Mouse (Mus musculus) midbrain, embryonic 16.5 days (tissue): Measurements from ENCODE around the gene Mkrn2os. TPM values are rescaled to one million over a fixed set of nuclear protein-coding genes. Genes with fewer than 3 reads are reported as not detected.

Experiments
- ATAC-seq: fragments of 200-750 bp; cut with Nextera tagmentation; 2 replicates; pipeline ENCODE4 v1.8.0; 2017; ENCODE audit warnings: moderate TSS enrichment
- H3K27ac ChIP-seq: fragments of 300-500 bp; sonication (generic); 2 replicates; pipeline ENCODE4 v1.5.1; 2014; ENCODE audit warnings: mild to moderate bottlenecking, low read length, mixed read lengths
- H3K27me3 ChIP-seq: fragments of 300-500 bp; sonication (generic); 2 replicates; pipeline ENCODE4 v1.6.1; 2014; ENCODE audit warnings: low read depth, low read length, mixed read lengths; ENCODE audit not compliant: control insufficient read depth, insufficient read depth
- H3K36me3 ChIP-seq: fragments of 300-500 bp; sonication (generic); 2 replicates; pipeline ENCODE4 v1.6.1; 2014; ENCODE audit warnings: mild to moderate bottlenecking, low read length, moderate library complexity, mixed read lengths; ENCODE audit not compliant: control insufficient read depth, insufficient read depth
- H3K4me1 ChIP-seq: fragments of 300-500 bp; sonication (generic); 2 replicates; pipeline ENCODE4 v1.6.1; 2014; ENCODE audit warnings: mild to moderate bottlenecking, low read length, mixed read lengths; ENCODE audit not compliant: control insufficient read depth, insufficient read depth
- H3K4me2 ChIP-seq: fragments of 300-500 bp; sonication (generic); 2 replicates; pipeline ENCODE4 v1.6.1; 2014; ENCODE audit warnings: mild to moderate bottlenecking, low read length, mixed read lengths
- H3K4me3 ChIP-seq: fragments of 300-500 bp; sonication (generic); 2 replicates; pipeline ENCODE4 v1.5.1; 2014; ENCODE audit warnings: low read depth, mild to moderate bottlenecking, low read length, moderate library complexity, mixed read lengths
- H3K9ac ChIP-seq: fragments of 300-500 bp; sonication (generic); 2 replicates; pipeline ENCODE4 v1.6.1; 2014; ENCODE audit warnings: low read depth, low read length, mixed read lengths
- H3K9me3 ChIP-seq: fragments of 300-500 bp; sonication (generic); replicated peaks from 2 replicates; pipeline ENCODE4 v1.6.1; 2014; ENCODE audit warnings: mild to moderate bottlenecking, low read length, mixed read lengths; ENCODE audit not compliant: control insufficient read depth, poor library complexity, severe bottlenecking
- WGBS: fragments of 180-500 bp; shearing (Covaris S2); extraction: QIAGEN DNeasy Blood & Tissue Kit; methylation state at CpG from one replicate; pipeline ENCODE4 v1.1.7; 2014; 5-methylcytosine and 5-hydroxymethylcytosine counted together
- polyA plus RNA-seq: library from polyadenylated mRNA; unstranded; fragments of >200 nt; fragmentation: Nextera tagmentation; extraction: Ambion mirVana; gene quantifications from 2 replicates; pipeline ENCODE4 v1.2.1, GENCODE M21; 2015

Mkrn2os gene
- polyA plus RNA-seq, 1 experiment from 2014 or later: 0.46 TPM

- no peaks in the 10 kb centered on the region for H3K36me3 ChIP-seq
- H3K4me2 ChIP-seq: no peak overlapping the region
- no peak overlapping the region for H3K27ac ChIP-seq
- ATAC-seq: no peak
- 89% methylated on average over 19 of the region's 19 CpGs for WGBS
- H3K9me3 ChIP-seq: no peaks in the 10 kb centered on the region
- H3K4me3 ChIP-seq: no peak overlapping the region
- H3K27me3 ChIP-seq: no peaks in the 10 kb centered on the region
- H3K9ac ChIP-seq: no peak overlapping the region
- H3K4me1 ChIP-seq: no peaks in the 10 kb centered on the region
Observed at GRCm38 (mm10) chr6:115591692-115592359, 550 bp downstream of the Mkrn2os start.

DNA sequence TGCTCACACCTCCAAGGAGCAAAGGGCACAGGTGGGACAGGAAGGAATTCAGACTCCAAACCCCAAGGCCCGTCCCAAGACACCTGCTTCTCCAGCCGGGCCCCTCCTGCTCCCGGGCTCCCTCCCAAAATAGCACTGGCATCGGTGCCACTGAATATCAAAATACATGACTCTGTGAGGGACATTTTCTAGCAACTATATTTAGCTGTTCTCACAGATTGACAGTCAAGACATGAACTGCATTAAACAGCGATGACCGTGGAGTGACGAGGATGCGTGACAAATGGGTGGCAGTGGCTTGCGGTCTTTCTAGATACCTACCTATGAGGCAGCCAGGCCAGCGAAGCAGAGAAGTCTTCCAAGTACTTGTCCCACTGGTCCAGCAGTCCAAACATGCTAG, 6.1 kb downstream of the Mkrn2os start:
- Histone ChIP-seq H3K9me3 (no peaks in the 10 kb centered on the region), H3K4me2 (no peak overlapping the region), H3K27me3 (no peaks in the 10 kb centered on the region), H3K9ac (no peak overlapping the region), H3K36me3 (no peaks in the 10 kb centered on the region), H3K27ac (no peak overlapping the region), H3K4me1 (no peaks in the 10 kb centered on the region), H3K4me3 (no peak overlapping the region)
- ATAC-seq: no peak
- 90% methylated on average over 10 of the region's 10 CpGs for WGBS

DNA sequence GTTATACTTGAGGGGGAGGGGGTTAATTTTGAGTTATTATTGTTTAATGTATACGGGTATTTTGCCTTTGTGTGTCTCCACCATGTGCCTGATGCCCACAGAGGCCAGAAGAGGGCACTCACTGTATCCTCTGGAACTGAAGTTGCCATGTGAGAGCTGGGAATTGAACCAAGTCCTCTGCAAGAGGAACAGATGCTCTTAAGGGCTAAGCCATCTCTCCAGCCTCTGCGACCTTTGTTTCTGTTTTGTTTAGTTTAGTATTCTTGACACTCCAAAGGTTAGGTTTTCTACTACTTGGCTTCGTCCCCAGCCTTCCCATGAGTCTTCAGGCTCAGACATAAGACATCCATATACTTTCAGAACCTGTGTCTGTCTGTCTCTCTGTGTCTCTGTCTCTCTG, 8.2 kb downstream of the Mkrn2os start:
- no peak overlapping the region for H3K9ac ChIP-seq
- 77% methylated on average over 3 of the region's 3 CpGs for WGBS
- no peak overlapping the region for H3K4me3 ChIP-seq
- no peak for ATAC-seq
- H3K27me3 ChIP-seq: no peaks in the 10 kb centered on the region
- no peaks in the 10 kb centered on the region for H3K9me3 ChIP-seq
- peaks cover 2% of the 10 kb centered on the region; the same call in 1 of the 2 replicates for H3K36me3 ChIP-seq
- H3K4me2 ChIP-seq: no peak overlapping the region
- H3K4me1 ChIP-seq: no peaks in the 10 kb centered on the region
- no peak overlapping the region for H3K27ac ChIP-seq

GRCm38 (mm10) chr6:115583430-115584125, 8.8 kb downstream of the Mkrn2os start:
- Histone ChIP-seq H3K9ac (no peak overlapping the region), H3K9me3 (no peaks in the 10 kb centered on the region), H3K36me3 (peaks cover 8% of the 10 kb centered on the region; the same call in 1 of the 2 replicates), H3K27ac (no peak overlapping the region), H3K4me2 (no peak overlapping the region), H3K4me3 (no peak overlapping the region), H3K4me1 (no peaks in the 10 kb centered on the region), H3K27me3 (no peaks in the 10 kb centered on the region)
- no peak for ATAC-seq
- 80% methylated on average over 6 of the region's 6 CpGs for WGBS

- Histone ChIP-seq H3K27ac (no peak overlapping the region), H3K4me2 (no peak overlapping the region), H3K4me3 (no peak overlapping the region), H3K9ac (no peak overlapping the region), H3K36me3 (peaks cover 13% of the 10 kb centered on the region), H3K27me3 (no peaks in the 10 kb centered on the region), H3K4me1 (no peaks in the 10 kb centered on the region), H3K9me3 (no peaks in the 10 kb centered on the region)
- WGBS: 81% methylated on average over 10 of the region's 10 CpGs
- ATAC-seq: no peak
Observed at GRCm38 (mm10) chr6:115582328-115583115, 9.9 kb downstream of the Mkrn2os start.

GRCm38 (mm10) chr6:115580810-115581209, 11.6 kb downstream of the Mkrn2os start:
- Histone ChIP-seq H3K9me3 (no peaks in the 10 kb centered on the region), H3K27me3 (no peaks in the 10 kb centered on the region), H3K36me3 (peaks cover 24% of the 10 kb centered on the region), H3K4me1 (no peaks in the 10 kb centered on the region), H3K9ac (no peak overlapping the region), H3K4me2 (no peak overlapping the region), H3K4me3 (no peak overlapping the region), H3K27ac (no peak overlapping the region)
- WGBS: 89% methylated on average over 3 of the region's 3 CpGs
- no peak for ATAC-seq

GRCm38 (mm10) chr6:115577941-115578340, 14.4 kb downstream of the Mkrn2os start:
- Histone ChIP-seq H3K9ac (no peak overlapping the region), H3K4me1 (no peaks in the 10 kb centered on the region), H3K9me3 (no peaks in the 10 kb centered on the region), H3K27me3 (no peaks in the 10 kb centered on the region), H3K4me3 (no peak overlapping the region), H3K27ac (no peak overlapping the region), H3K4me2 (no peak overlapping the region), H3K36me3 (peaks cover 27% of the 10 kb centered on the region)
- no peak for ATAC-seq
- WGBS: 89% methylated on average over 9 of the region's 9 CpGs

- no peaks in the 10 kb centered on the region for H3K9me3 ChIP-seq
- H3K4me2 ChIP-seq: no peak overlapping the region
- peaks cover 29% of the 10 kb centered on the region for H3K36me3 ChIP-seq
- H3K27ac ChIP-seq: no peak overlapping the region
- no peaks in the 10 kb centered on the region for H3K27me3 ChIP-seq
- WGBS: 88% methylated on average over 5 of the region's 5 CpGs
- H3K9ac ChIP-seq: no peak overlapping the region
- no peak for ATAC-seq
- no peaks in the 10 kb centered on the region for H3K4me1 ChIP-seq
- H3K4me3 ChIP-seq: no peak overlapping the region
Observed at GRCm38 (mm10) chr6:115577407-115577806, 15.0 kb downstream of the Mkrn2os start.

DNA sequence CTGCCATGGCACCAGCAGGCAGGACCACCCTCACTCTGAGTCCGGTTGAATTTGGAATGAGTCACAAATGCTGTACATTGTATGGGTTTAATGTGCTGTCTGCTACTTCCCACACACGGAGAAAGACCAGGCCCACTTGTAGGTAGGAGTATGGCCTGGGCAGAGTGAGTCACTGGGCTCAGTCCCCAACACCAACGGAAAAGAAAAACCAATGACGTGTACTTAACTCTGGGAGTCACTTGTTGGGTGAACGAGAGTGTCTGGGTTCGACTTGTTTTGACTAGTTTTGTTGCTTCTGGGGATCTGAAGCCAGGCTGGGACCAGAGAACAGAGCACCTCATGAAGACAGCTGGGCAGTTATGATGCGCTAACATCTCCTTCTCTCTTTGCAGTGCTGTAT, 18.2 kb downstream of the Mkrn2os start:
- Histone ChIP-seq H3K4me1 (no peaks in the 10 kb centered on the region), H3K4me2 (no peak overlapping the region), H3K36me3 (peaks cover 41% of the 10 kb centered on the region), H3K9ac (no peak overlapping the region), H3K27me3 (no peaks in the 10 kb centered on the region), H3K9me3 (no peaks in the 10 kb centered on the region), H3K4me3 (no peak overlapping the region), H3K27ac (no peak overlapping the region)
- no peak for ATAC-seq
- WGBS: 93% methylated on average over 7 of the region's 7 CpGs
